ENCODE assay signal across 7 mouse cellular contexts in the genomic region with DNA sequence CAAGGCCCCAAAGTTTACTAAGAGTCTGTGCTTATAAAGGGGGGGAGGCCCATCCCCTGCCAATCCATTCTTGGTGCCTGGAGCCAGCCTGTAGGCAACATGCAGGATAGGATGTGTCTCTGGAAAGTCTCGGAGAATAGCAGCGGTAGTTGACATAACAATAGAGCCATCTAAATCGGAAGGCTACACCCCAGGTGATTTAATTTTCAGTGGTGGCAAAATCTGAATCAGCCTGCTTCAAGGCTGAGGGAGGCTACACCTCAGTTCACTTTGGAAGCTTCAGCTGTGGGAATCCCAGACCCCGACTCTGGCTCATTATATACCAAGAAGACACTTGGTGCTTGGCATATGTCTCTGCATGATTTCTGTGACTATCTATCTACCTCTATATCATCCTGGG.
DNase-seq lines count a peak whose midpoint lies in the region; ATAC-seq lines count a peak whose summit lies in the region.
"Not testable (repeated sequence)": the region's sequence is repeated elsewhere in the genome, so short reads cannot be mapped to it uniquely, and the experiment has no call there.

No protein-coding gene starts in this region.

- H3K27me3 ChIP-seq in embryonic facial prominence, embryonic 12.5 days; heart, embryonic 10.5 days (ENCODE audit: insufficient read depth, poor library complexity, severe bottlenecking); kidney, embryonic 16.5 days (ENCODE audit: insufficient read depth, low read length); limb, embryonic 11.5 days (ENCODE audit: control insufficient read depth, insufficient read depth, low read length); lung, embryonic 15.5 days: not testable (repeated sequence)

- not testable (repeated sequence) for H3K4me2 ChIP-seq in embryonic facial prominence, embryonic 12.5 days (replicated peaks); kidney, embryonic 16.5 days (replicated peaks; ENCODE audit: low read depth, low read length); lung, embryonic 15.5 days
- H3K4me2 ChIP-seq in limb, embryonic 11.5 days (ENCODE audit: low read depth, severe bottlenecking), result 0 out of 2 replicates have a peak overlapping the region, but pooled peaks have one; percentile 13

- not testable (repeated sequence) for H3K4me3 ChIP-seq in embryonic facial prominence, embryonic 12.5 days; heart, embryonic 10.5 days; kidney, embryonic 16.5 days (ENCODE audit: low read length); limb, embryonic 11.5 days (ENCODE audit: low read depth, low read length); lung, embryonic 15.5 days

- DNase-seq in ES-CJ7 (ENCODE audit: low read depth, low spot score), result peak; percentile 80
- DNase-seq in WW6 (ENCODE audit: low read depth, low spot score), result peak; percentile 14
- peak; percentile 71 for DNase-seq in heart, embryonic 10.5 days (ENCODE audit: low spot score)
- DNase-seq in limb, embryonic 11.5 days (ENCODE audit: low spot score), result not testable (repeated sequence)

- H3K36me3 ChIP-seq in embryonic facial prominence, embryonic 12.5 days; heart, embryonic 10.5 days; kidney, embryonic 16.5 days (ENCODE audit: insufficient read depth, low read length); limb, embryonic 11.5 days (ENCODE audit: control insufficient read depth, insufficient read depth, low read length); lung, embryonic 15.5 days: not testable (repeated sequence)

- not testable (repeated sequence) for H3K9me3 ChIP-seq in embryonic facial prominence, embryonic 12.5 days; heart, embryonic 10.5 days; kidney, embryonic 16.5 days (ENCODE audit: low read length); limb, embryonic 11.5 days (ENCODE audit: control insufficient read depth, low read length); lung, embryonic 15.5 days

- H3K4me1 ChIP-seq in embryonic facial prominence, embryonic 12.5 days, result peaks cover 23% of the 10 kb centered on the region
- peaks cover 47% of the 10 kb centered on the region for H3K4me1 ChIP-seq in heart, embryonic 10.5 days
- H3K4me1 ChIP-seq in kidney, embryonic 16.5 days (ENCODE audit: insufficient read depth, low read length), result peaks cover 50% of the 10 kb centered on the region
- peaks cover 39% of the 10 kb centered on the region for H3K4me1 ChIP-seq in limb, embryonic 11.5 days (ENCODE audit: control insufficient read depth, insufficient read depth, low read length)
- H3K4me1 ChIP-seq in lung, embryonic 15.5 days, result peaks cover 39% of the 10 kb centered on the region

- 70% methylated on average over 4 of the region's 4 CpGs for WGBS in embryonic facial prominence, embryonic 12.5 days
- 88% methylated on average over 4 of the region's 4 CpGs for WGBS in heart, embryonic 10.5 days
- 79% methylated on average over 4 of the region's 4 CpGs for WGBS in kidney, embryonic 16.5 days
- WGBS in limb, embryonic 11.5 days, result 57% methylated on average over 4 of the region's 4 CpGs
- 84% methylated on average over 4 of the region's 4 CpGs for WGBS in lung, embryonic 15.5 days

- H3K9ac ChIP-seq in embryonic facial prominence, embryonic 12.5 days; kidney, embryonic 16.5 days (replicated peaks; ENCODE audit: low read length); limb, embryonic 11.5 days (ENCODE audit: low read length); lung, embryonic 15.5 days: not testable (repeated sequence)

- 0 out of 2 replicates have a peak overlapping the region, but pooled peaks have one; percentile 14 for H3K27ac ChIP-seq in embryonic facial prominence, embryonic 12.5 days
- peak overlapping the region; percentile 4; the same call in 1 of the 2 replicates for H3K27ac ChIP-seq in heart, embryonic 10.5 days
- H3K27ac ChIP-seq in kidney, embryonic 16.5 days (ENCODE audit: low read length), result peak overlapping the region; percentile 78
- H3K27ac ChIP-seq in limb, embryonic 11.5 days (replicated peaks; ENCODE audit: low read depth, low read length), result peak overlapping the region; percentile 81
- 0 out of 2 replicates have a peak overlapping the region, but pooled peaks have one; percentile 24 for H3K27ac ChIP-seq in lung, embryonic 15.5 days

- not testable (repeated sequence) for ATAC-seq in embryonic facial prominence, embryonic 12.5 days (ENCODE audit: insufficient number of reproducible peaks, insufficient read depth, low FRiP score, low TSS enrichment); kidney, embryonic 16.5 days (ENCODE audit: low FRiP score, low TSS enrichment); limb, embryonic 11.5 days (ENCODE audit: insufficient number of reproducible peaks, low FRiP score, low TSS enrichment, low read depth); lung, embryonic 15.5 days (ENCODE audit: borderline replicate concordance, extremely low read depth, low FRiP score, low TSS enrichment)

Comparison
In these comparisons a context has a peak if more than half of its experiments do, and no peak if none do; other contexts are left out.
1. H3K27ac ChIP-seq: peak in every context shown above with its lines; median percentile 81 in limb, embryonic 11.5 days; 78 in kidney, embryonic 16.5 days; 24 in lung, embryonic 15.5 days; 14 in embryonic facial prominence, embryonic 12.5 days; 4 in heart, embryonic 10.5 days.